Mouse (Mus musculus) thymus, postnatal 10 days (tissue): ENCODE measurements around the gene Dnaaf2.

ENCODE experiments used
- DNase-seq, 2 experiments: peaks; one replicate each; pipeline ENCODE4 v3.0.0; 2021; ENCODE audit warnings: low spot score in 2 of 2

Gene Dnaaf2

GRCm38 (mm10) chr12:69198164-69198535 is at the start of gene Dnaaf2:
Dnaaf2 (minus strand) TSS chr12:69198429.
- DNase-seq: peak; percentile 34 to 40

GRCm38 (mm10) chr12:69241771-69242431 is 43.7 kb upstream of the Dnaaf2 start:
- peak; percentile 10 to 36 for DNase-seq

- no peak for DNase-seq
These were observed 43.2 kb upstream of the Dnaaf2 start for GRCm38 (mm10) chr12:69241405-69241770.

- no peak for DNase-seq
These were observed 42.6 kb upstream of the Dnaaf2 start, which contains the start of gene Klhdc1 for GRCm38 (mm10) chr12:69240876-69241275. Klhdc1 (plus strand) TSS chr12:69241176.

- DNase-seq: no peak
These were observed 40.1 kb upstream of the Dnaaf2 start for GRCm38 (mm10) chr12:69238284-69238683.

GRCm38 (mm10) chr12:69235782-69236181 is 37.6 kb upstream of the Dnaaf2 start:
- DNase-seq: no peak

- DNase-seq: peak in 1 of 2 experiments; percentile 18
These were observed 31.0 kb upstream of the Dnaaf2 start for GRCm38 (mm10) chr12:69229251-69229650.

- peak; percentile 62 to 82 for DNase-seq
These were observed 29.7 kb upstream of the Dnaaf2 start, which contains the start of gene Pole2 for GRCm38 (mm10) chr12:69227776-69228466. Pole2 (minus strand) TSS chr12:69228195.

- DNase-seq: no peak
These were observed 22.5 kb upstream of the Dnaaf2 start for GRCm38 (mm10) chr12:69220613-69221277.

- DNase-seq: no peak
These were observed 18.4 kb upstream of the Dnaaf2 start for GRCm38 (mm10) chr12:69216587-69216986.

GRCm38 (mm10) chr12:69215000-69215785 is 17.0 kb upstream of the Dnaaf2 start:
- no peak for DNase-seq

- DNase-seq: no peak
These were observed 16.2 kb upstream of the Dnaaf2 start for GRCm38 (mm10) chr12:69214393-69214792.

- DNase-seq: no peak
These were observed 15.1 kb upstream of the Dnaaf2 start for GRCm38 (mm10) chr12:69213186-69213777.

GRCm38 (mm10) chr12:69211057-69211456 is 12.8 kb upstream of the Dnaaf2 start:
- DNase-seq: no peak

- no peak for DNase-seq
These were observed 12.1 kb upstream of the Dnaaf2 start for GRCm38 (mm10) chr12:69210056-69210979.

GRCm38 (mm10) chr12:69208520-69208919 is 10.3 kb upstream of the Dnaaf2 start:
- DNase-seq: no peak

GRCm38 (mm10) chr12:69207926-69208325 is 9.7 kb upstream of the Dnaaf2 start:
- no peak for DNase-seq

GRCm38 (mm10) chr12:69207396-69207795 is 9.2 kb upstream of the Dnaaf2 start:
- no peak for DNase-seq

GRCm38 (mm10) chr12:69204052-69204833 is 6.0 kb upstream of the Dnaaf2 start, which contains the start of gene Gm49384:
Gm49384 (minus strand) TSS chr12:69204267.
- DNase-seq: no peak

- no peak for DNase-seq
These were observed 756 bp upstream of the Dnaaf2 start for GRCm38 (mm10) chr12:69198985-69199384.
